Mouse (Mus musculus) embryonic facial prominence, embryonic 14.5 days (tissue): ENCODE measurements around the gene Map2k4. TPM values are rescaled to one million over a fixed set of nuclear protein-coding genes. Genes with fewer than 3 reads are reported as not detected.

ENCODE experiments used
- ATAC-seq: fragments of 200-750 bp; cut with Nextera tagmentation; 2 replicates; pipeline ENCODE4 v1.8.0; 2017; ENCODE audit warnings: low read depth, moderate number of reproducible peaks, moderate TSS enrichment
- DNase-seq: peaks from one replicate; pipeline ENCODE4 v3.0.0-alpha.2; 2015; ENCODE audit warnings: low spot score
- H3K27ac ChIP-seq: fragments of 300-500 bp; sonication (generic); replicated peaks from 2 replicates; pipeline ENCODE4 v1.5.1; 2014; ENCODE audit warnings: low read depth, mild to moderate bottlenecking, low read length, moderate library complexity
- H3K27me3 ChIP-seq: fragments of 300-500 bp; sonication (generic); replicated peaks from 2 replicates; pipeline ENCODE4 v1.6.1; 2014; ENCODE audit warnings: low read length; ENCODE audit not compliant: control insufficient read depth, insufficient read depth
- H3K36me3 ChIP-seq: fragments of 300-500 bp; sonication (generic); 2 replicates; pipeline ENCODE4 v1.6.1; 2014; ENCODE audit warnings: low read length, mixed read lengths; ENCODE audit not compliant: control insufficient read depth, insufficient read depth
- H3K4me1 ChIP-seq: fragments of 300-500 bp; sonication (generic); 2 replicates; pipeline ENCODE4 v1.6.1; 2014; ENCODE audit warnings: antibody characterized with exemption, low read length; ENCODE audit not compliant: control insufficient read depth, insufficient read depth
- H3K4me2 ChIP-seq: fragments of 300-500 bp; sonication (generic); 2 replicates; pipeline ENCODE4 v1.6.1; 2014; ENCODE audit warnings: low read depth, mild to moderate bottlenecking, low read length, moderate library complexity, mixed read lengths
- H3K4me3 ChIP-seq: fragments of 300-500 bp; sonication (generic); 2 replicates; pipeline ENCODE4 v1.5.1; 2014; ENCODE audit warnings: low read depth, mild to moderate bottlenecking, low read length
- H3K9ac ChIP-seq: fragments of 300-500 bp; sonication (generic); 2 replicates; pipeline ENCODE4 v1.6.1; 2014; ENCODE audit warnings: low read depth, mild to moderate bottlenecking, low read length, moderate library complexity, mixed read lengths
- H3K9me3 ChIP-seq: fragments of 300-500 bp; sonication (generic); 2 replicates; pipeline ENCODE4 v1.6.1; 2016; ENCODE audit warnings: low read length; ENCODE audit not compliant: control insufficient read depth
- WGBS: fragments of 180-500 bp; shearing (Covaris S2); extraction: QIAGEN DNeasy Blood & Tissue Kit; methylation state at CpG from one replicate; pipeline ENCODE4 v1.1.7; 2014; 5-methylcytosine and 5-hydroxymethylcytosine counted together
- polyA plus RNA-seq: library from polyadenylated mRNA; unstranded; fragments of >200 nt; fragmentation: Nextera tagmentation; extraction: Ambion mirVana; gene quantifications from 2 replicates; pipeline ENCODE4 v1.2.1, GENCODE M21; 2014

Gene Map2k4
- polyA plus RNA-seq, 1 experiment from 2014 or later, result 70.9 TPM

- WGBS, result 86% methylated on average over 5 of the region's 5 CpGs
Measured at GRCm38 (mm10) chr11:65740811-65741210, 47.3 kb downstream of the Map2k4 start.

GRCm38 (mm10) chr11:65740390-65740789, 47.7 kb downstream of the Map2k4 start:
- Histone ChIP-seq H3K4me2 (no peak overlapping the region), H3K4me3 (no peak overlapping the region), H3K4me1 (no peaks in the 10 kb centered on the region), H3K27me3 (no peaks in the 10 kb centered on the region), H3K9me3 (no peaks in the 10 kb centered on the region), H3K36me3 (0 out of 2 replicates have a peak, but pooled peaks cover 5% of the 10 kb centered on the region), H3K9ac (no peak overlapping the region), H3K27ac (no peak overlapping the region)
- 62% methylated on average over 2 of the region's 2 CpGs for WGBS
- DNase-seq, result no peak
- no peak for ATAC-seq

More at GRCm38 (mm10) chr11:65740811-65741210, 47.3 kb downstream of the Map2k4 start:
- no peaks in the 10 kb centered on the region for H3K4me1 ChIP-seq
- no peaks in the 10 kb centered on the region for H3K9me3 ChIP-seq
- H3K27ac ChIP-seq, result no peak overlapping the region
- 0 out of 2 replicates have a peak, but pooled peaks cover 5% of the 10 kb centered on the region for H3K36me3 ChIP-seq
- no peak overlapping the region for H3K4me3 ChIP-seq
- no peak overlapping the region for H3K9ac ChIP-seq
- no peaks in the 10 kb centered on the region for H3K27me3 ChIP-seq
- no peak for ATAC-seq
- DNase-seq, result no peak
- no peak overlapping the region for H3K4me2 ChIP-seq

- no peaks in the 10 kb centered on the region for H3K9me3 ChIP-seq
- H3K36me3 ChIP-seq, result 0 out of 2 replicates have a peak, but pooled peaks cover 5% of the 10 kb centered on the region
- H3K27ac ChIP-seq, result no peak overlapping the region
- H3K4me3 ChIP-seq, result no peak overlapping the region
- no peak overlapping the region for H3K4me2 ChIP-seq
- no peak overlapping the region for H3K9ac ChIP-seq
- no peak for ATAC-seq
- H3K27me3 ChIP-seq, result no peaks in the 10 kb centered on the region
- no peaks in the 10 kb centered on the region for H3K4me1 ChIP-seq
- no peak for DNase-seq
Measured at GRCm38 (mm10) chr11:65739880-65740279, 48.2 kb downstream of the Map2k4 start.

GRCm38 (mm10) chr11:65734656-65735055, 53.4 kb downstream of the Map2k4 start:
- Histone ChIP-seq H3K4me2 (no peak overlapping the region), H3K27ac (no peak overlapping the region)

GRCm38 (mm10) chr11:65729623-65730217, 58.4 kb downstream of the Map2k4 start:
- no peak overlapping the region for H3K4me3 ChIP-seq
- DNase-seq (no peak), ATAC-seq (no peak)
- no peak overlapping the region for H3K9ac ChIP-seq
- H3K27me3 ChIP-seq, result no peaks in the 10 kb centered on the region
- WGBS, result 93% methylated on average over 6 of the region's 6 CpGs
- H3K4me1 ChIP-seq, result no peaks in the 10 kb centered on the region
- peaks cover 13% of the 10 kb centered on the region for H3K36me3 ChIP-seq
- no peak overlapping the region for H3K27ac ChIP-seq
- no peaks in the 10 kb centered on the region for H3K9me3 ChIP-seq
- H3K4me2 ChIP-seq, result no peak overlapping the region

More at GRCm38 (mm10) chr11:65734656-65735055, 53.4 kb downstream of the Map2k4 start:
- Histone ChIP-seq H3K36me3 (no peaks in the 10 kb centered on the region; the same call in 1 of the 2 replicates), H3K4me1 (no peaks in the 10 kb centered on the region), H3K27me3 (no peaks in the 10 kb centered on the region), H3K9me3 (no peaks in the 10 kb centered on the region), H3K4me3 (no peak overlapping the region), H3K9ac (no peak overlapping the region)
- DNase-seq (no peak), ATAC-seq (no peak)
- 73% methylated on average over 7 of the region's 7 CpGs for WGBS

- ATAC-seq (no peak), DNase-seq (no peak)
- Histone ChIP-seq H3K9ac (no peak overlapping the region), H3K4me1 (no peaks in the 10 kb centered on the region), H3K9me3 (no peaks in the 10 kb centered on the region), H3K36me3 (peaks cover 15% of the 10 kb centered on the region), H3K4me2 (no peak overlapping the region), H3K27me3 (no peaks in the 10 kb centered on the region), H3K4me3 (no peak overlapping the region), H3K27ac (no peak overlapping the region)
- WGBS, result 97% methylated on average over 3 of the region's 4 CpGs
Measured at GRCm38 (mm10) chr11:65728906-65729305, 59.2 kb downstream of the Map2k4 start.

- 92% methylated on average over 2 of the region's 2 CpGs for WGBS
- no peaks in the 10 kb centered on the region for H3K27me3 ChIP-seq
- ATAC-seq (no peak), DNase-seq (no peak)
- no peaks in the 10 kb centered on the region for H3K9me3 ChIP-seq
- H3K4me1 ChIP-seq, result no peaks in the 10 kb centered on the region
- no peak overlapping the region for H3K4me2 ChIP-seq
- H3K36me3 ChIP-seq, result peaks cover 18% of the 10 kb centered on the region; the same call in 1 of the 2 replicates
- H3K9ac ChIP-seq, result no peak overlapping the region
- H3K27ac ChIP-seq, result no peak overlapping the region
- no peak overlapping the region for H3K4me3 ChIP-seq
Measured at GRCm38 (mm10) chr11:65723715-65724114, 64.4 kb downstream of the Map2k4 start.

- no peaks in the 10 kb centered on the region for H3K9me3 ChIP-seq
- H3K9ac ChIP-seq, result no peak overlapping the region
- no peak overlapping the region for H3K27ac ChIP-seq
- peaks cover 20% of the 10 kb centered on the region; the same call in 1 of the 2 replicates for H3K36me3 ChIP-seq
- H3K4me2 ChIP-seq, result no peak overlapping the region
- no peak overlapping the region for H3K4me3 ChIP-seq
- no peaks in the 10 kb centered on the region for H3K4me1 ChIP-seq
- DNase-seq (no peak), ATAC-seq (no peak)
- WGBS, result 84% methylated on average over 3 of the region's 3 CpGs
- no peaks in the 10 kb centered on the region for H3K27me3 ChIP-seq
Measured at GRCm38 (mm10) chr11:65721615-65722014, 66.5 kb downstream of the Map2k4 start.

- no peak for ATAC-seq
- Histone ChIP-seq H3K27me3 (no peaks in the 10 kb centered on the region), H3K9me3 (no peaks in the 10 kb centered on the region)
Measured at GRCm38 (mm10) chr11:65719960-65720359, 68.1 kb downstream of the Map2k4 start.

More at GRCm38 (mm10) chr11:65719960-65720359, 68.1 kb downstream of the Map2k4 start:
- DNase-seq, result no peak
- Histone ChIP-seq H3K4me2 (no peak overlapping the region), H3K27ac (no peak overlapping the region), H3K9ac (no peak overlapping the region), H3K4me1 (no peaks in the 10 kb centered on the region), H3K4me3 (no peak overlapping the region), H3K36me3 (peaks cover 13% of the 10 kb centered on the region; the same call in 1 of the 2 replicates)
- WGBS, result 50% methylated on average over 1 of the region's 1 CpGs
